Mouse (Mus musculus) liver, embryonic 14.5 days (tissue): Measurements from ENCODE around the gene Rps6kb2. TPM values are rescaled to one million over a fixed set of nuclear protein-coding genes. Genes with fewer than 3 reads are reported as not detected.
A peak's percentile ranks its signal among the peaks of the same experiment; 100 is the strongest.
"Not testable (repeated sequence)": the region's sequence is repeated elsewhere in the genome, so short reads cannot be mapped to it uniquely, and the experiment has no call there.

Experiments
- ATAC-seq: fragments of 200-750 bp; cut with Nextera tagmentation; 2 replicates; pipeline ENCODE4 v1.8.0; 2017; ENCODE audit warnings: moderate number of reproducible peaks, mild to moderate bottlenecking, moderate library complexity; ENCODE audit not compliant: insufficient read depth
- DNase-seq, 3 experiments: peaks; one replicate each; pipeline ENCODE4 v3.0.0-alpha.2; 2012 to 2013; ENCODE audit warnings: low read depth in 3 of 3, low spot score in 3 of 3
- H3K27ac ChIP-seq: fragments of 300-500 bp; sonication (generic); 2 replicates; pipeline ENCODE4 v1.5.1; 2014; ENCODE audit warnings: moderate library complexity, mild to moderate bottlenecking, control low read depth, inconsistent platforms
- H3K27me3 ChIP-seq: fragments of 300-500 bp; sonication (generic); 2 replicates; pipeline ENCODE4 v1.6.1; 2014; ENCODE audit warnings: mild to moderate bottlenecking, low read length, moderate library complexity; ENCODE audit not compliant: control insufficient read depth, insufficient read depth
- H3K36me3 ChIP-seq: fragments of 300-500 bp; sonication (generic); replicated peaks from 2 replicates; pipeline ENCODE4 v1.6.1; 2014; ENCODE audit warnings: low read depth; ENCODE audit not compliant: control insufficient read depth, insufficient read depth
- H3K4me1 ChIP-seq, 2 experiments: fragments of 200-500 bp in 1 of 2; fragments of 300-500 bp in 1 of 2; sonication (generic) in 1 of 2; replicated peaks; 2 replicates each; pipeline ENCODE4 v1.6.1; 2012 to 2014; ENCODE audit warnings: antibody characterized with exemption in 1 of 2, inconsistent platforms in 1 of 2, low read length in 1 of 2; ENCODE audit not compliant: control insufficient read depth in 2 of 2, insufficient read depth in 2 of 2
- H3K4me2 ChIP-seq: fragments of 300-500 bp; sonication (generic); 2 replicates; pipeline ENCODE4 v1.6.1; 2014; ENCODE audit warnings: low read depth, mild to moderate bottlenecking, control low read depth, moderate library complexity
- H3K4me3 ChIP-seq, 2 experiments: fragments of 200-500 bp in 1 of 2; fragments of 300-500 bp in 1 of 2; sonication (generic) in 1 of 2; 2 replicates each; pipeline ENCODE4 v1.5.1; 2012 to 2014; ENCODE audit warnings: low read depth in 2 of 2, low read length in 2 of 2, mild to moderate bottlenecking in 2 of 2, control low read depth in 1 of 2, inconsistent platforms in 1 of 2, moderate library complexity in 1 of 2; ENCODE audit not compliant: insufficient read depth in 1 of 2
- H3K9ac ChIP-seq: fragments of 300-500 bp; sonication (generic); replicated peaks from 2 replicates; pipeline ENCODE4 v1.6.1; 2014; ENCODE audit warnings: mild to moderate bottlenecking, control low read depth, moderate library complexity
- H3K9me3 ChIP-seq: fragments of 300-500 bp; sonication (generic); 2 replicates; pipeline ENCODE4 v1.6.1; 2016; ENCODE audit warnings: low read length, mixed read lengths; ENCODE audit not compliant: control insufficient read depth
- CTCF ChIP-seq: IDR thresholded peaks from 2 replicates; pipeline ENCODE4 v1.5.1; 2016; ENCODE audit warnings: antibody characterized with exemption, low read depth, control low read depth
- EP300 ChIP-seq: IDR thresholded peaks from 2 replicates; pipeline ENCODE4 v1.6.1; 2016; ENCODE audit warnings: antibody characterized with exemption, low read depth
- WGBS: fragments of 180-500 bp; shearing (Covaris S2); extraction: QIAGEN DNeasy Blood & Tissue Kit; methylation state at CpG from one replicate; pipeline ENCODE4 v1.1.7; 2014; ENCODE audit not compliant: insufficient replicate concordance; 5-methylcytosine and 5-hydroxymethylcytosine counted together
- polyA plus RNA-seq, 2 experiments: library from polyadenylated mRNA; depleted of rRNA in 1 of 2; stranded (reverse) in 1 of 2; unstranded in 1 of 2; fragments of >200 nt; fragmentation: Nextera tagmentation in 1 of 2; extraction: Ambion mirVana in 1 of 2; gene quantifications; 2 replicates each; pipeline versions ENCODE4 v1.2.1 to v1.2.3; 2012 to 2014

Gene Rps6kb2
- polyA plus RNA-seq, 2 experiments, result 19.2 to 19.9 TPM

DNA sequence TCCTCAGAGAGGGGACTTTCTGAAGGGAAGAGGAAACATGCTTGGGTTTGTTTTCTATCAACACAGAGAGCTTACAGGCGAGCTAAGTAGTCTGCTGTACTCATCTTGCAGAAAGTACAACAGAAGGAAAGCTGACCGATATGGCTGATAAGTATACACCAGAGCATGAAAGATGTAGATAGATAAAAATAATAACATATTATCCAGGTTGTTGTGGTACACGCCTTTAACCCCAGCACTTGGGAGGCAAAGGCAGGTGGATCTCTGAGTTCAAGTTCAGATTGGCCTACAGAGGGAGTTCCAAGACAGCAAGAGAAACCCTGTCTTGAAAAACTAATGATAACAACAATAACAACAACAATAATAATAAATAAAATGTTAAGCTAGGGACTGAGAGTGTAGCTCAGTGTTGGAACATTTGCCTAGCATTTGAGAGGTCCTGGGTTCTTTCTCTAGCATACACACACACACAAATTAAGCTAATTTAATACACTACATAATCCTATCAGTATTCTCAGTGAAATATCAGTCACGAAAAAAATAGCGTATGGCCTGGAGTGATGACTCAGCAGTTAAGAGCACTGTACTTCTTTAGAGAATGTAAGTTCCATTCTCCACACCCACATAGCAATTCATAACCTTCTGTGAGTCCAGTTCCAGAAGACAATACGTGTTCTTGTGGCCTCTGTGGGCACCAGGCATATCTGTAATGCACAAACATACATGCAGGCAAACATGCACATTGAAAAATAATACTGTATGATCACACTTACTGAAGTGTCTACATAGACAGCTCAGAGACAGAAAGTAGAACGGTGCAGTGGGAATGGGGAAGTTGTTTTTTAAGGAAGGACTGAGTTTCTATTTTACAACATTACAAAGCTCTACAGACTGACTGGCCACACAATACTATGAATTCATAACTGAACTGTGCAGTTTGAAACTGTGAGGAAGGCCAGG lies 40.5 kb downstream of the Rps6kb2 start:
- no peaks in the 10 kb centered on the region for H3K36me3 ChIP-seq
- ATAC-seq, result no peak
- peaks cover 49 to 53% of the 10 kb centered on the region in 2 experiments for H3K4me1 ChIP-seq
- no peak overlapping the region for H3K4me3 ChIP-seq
- DNase-seq, result peak in 2 of 3 experiments; percentile 51 to 59
- no peak for TF ChIP-seq EP300
- TF ChIP-seq CTCF, result peak; percentile 30; the same call in 1 of the 2 replicates
- WGBS, result 22% methylated on average over 7 of the region's 7 CpGs
- H3K4me2 ChIP-seq, result peak overlapping the region; percentile 26
- peak overlapping the region; percentile 43; the same call in 1 of the 2 replicates for H3K9ac ChIP-seq
- no peaks in the 10 kb centered on the region for H3K9me3 ChIP-seq
- H3K27me3 ChIP-seq, result no peaks in the 10 kb centered on the region
- peak overlapping the region; percentile 73 for H3K27ac ChIP-seq

DNA sequence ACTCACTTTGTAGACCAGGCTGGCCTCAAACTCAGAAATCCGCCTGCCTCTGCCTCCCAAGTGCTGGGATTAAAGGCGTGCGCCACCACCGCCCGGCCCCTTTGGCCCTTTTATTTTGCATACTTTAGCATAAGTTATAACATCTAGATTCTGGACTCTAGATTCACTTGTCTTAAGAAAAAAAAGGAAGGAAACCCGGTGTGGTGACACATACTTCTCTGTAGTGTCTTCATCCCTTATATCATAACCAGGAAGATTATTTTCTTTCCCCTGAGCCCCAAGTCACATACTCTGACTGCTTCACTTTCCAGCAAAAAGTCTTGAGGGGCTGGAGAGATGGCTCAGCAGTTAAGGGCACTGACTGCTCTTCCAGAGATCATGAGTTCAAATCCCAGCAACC lies 41.3 kb downstream of the Rps6kb2 start:
- peak overlapping the region; percentile 58 for H3K27ac ChIP-seq
- H3K9ac ChIP-seq, H3K9me3 ChIP-seq, H3K36me3 ChIP-seq, DNase-seq, H3K27me3 ChIP-seq, ATAC-seq: not testable (repeated sequence)
- peak overlapping the region; percentile 80 for H3K4me2 ChIP-seq
- H3K4me3 ChIP-seq, result peak overlapping the region in 1 of 2 experiments; percentile 59; a peak in 1 of 4 replicates
- 34% methylated on average over 6 of the region's 6 CpGs for WGBS
- peaks cover 41 to 45% of the 10 kb centered on the region in 2 experiments for H3K4me1 ChIP-seq

DNA sequence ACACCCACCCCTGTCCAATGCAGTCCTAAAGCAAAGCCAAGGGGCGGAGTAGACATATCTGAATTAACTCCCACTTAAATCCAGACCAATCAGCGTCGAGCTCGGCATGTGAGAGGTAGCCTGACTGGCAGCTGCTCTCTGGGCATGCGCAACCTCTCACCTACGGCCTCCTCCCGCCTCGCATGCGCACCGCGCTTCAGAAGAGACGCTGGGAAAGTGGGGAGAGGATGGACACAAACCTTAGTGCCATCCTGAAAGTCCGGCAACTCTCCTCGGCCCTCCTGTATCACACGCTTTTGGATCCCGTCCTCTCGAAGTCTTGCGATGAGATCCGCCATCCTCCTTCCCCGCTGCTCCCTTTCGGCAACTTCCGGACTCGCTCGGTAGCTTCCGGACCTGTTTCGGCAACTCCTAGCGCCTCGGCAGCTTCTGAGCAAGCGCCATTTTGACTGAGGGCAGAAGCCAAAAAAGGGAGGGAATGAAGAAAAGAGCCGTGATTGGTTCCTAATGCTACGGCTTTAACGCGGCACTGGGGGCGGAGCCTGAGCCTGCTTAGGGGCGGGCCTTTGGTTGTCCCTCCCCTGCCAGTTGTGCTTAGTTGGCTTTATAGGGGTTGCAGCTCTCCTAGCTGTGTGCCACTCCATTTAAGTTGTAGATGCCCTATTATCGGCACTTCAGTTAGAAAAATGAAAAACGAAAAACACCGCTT lies 41.9 kb downstream of the Rps6kb2 start:
- H3K4me1 ChIP-seq, result peaks cover 36 to 43% of the 10 kb centered on the region in 2 experiments
- H3K4me2 ChIP-seq, result peak overlapping the region; percentile 80
- ATAC-seq, result peak; percentile 59
- WGBS, result 2% methylated on average over 38 of the region's 38 CpGs
- TF ChIP-seq EP300, result no peak
- no peak for TF ChIP-seq CTCF
- peaks cover 3% of the 10 kb centered on the region; the same call in 1 of the 2 replicates for H3K36me3 ChIP-seq
- H3K4me3 ChIP-seq, result peak overlapping the region; percentile 54 to 59
- no peaks in the 10 kb centered on the region for H3K27me3 ChIP-seq
- DNase-seq, result peak; percentile 95 to 98 (median 97)
- H3K9me3 ChIP-seq, result no peaks in the 10 kb centered on the region
- peak overlapping the region; percentile 64 for H3K27ac ChIP-seq
- peak overlapping the region; percentile 63 for H3K9ac ChIP-seq

DNA sequence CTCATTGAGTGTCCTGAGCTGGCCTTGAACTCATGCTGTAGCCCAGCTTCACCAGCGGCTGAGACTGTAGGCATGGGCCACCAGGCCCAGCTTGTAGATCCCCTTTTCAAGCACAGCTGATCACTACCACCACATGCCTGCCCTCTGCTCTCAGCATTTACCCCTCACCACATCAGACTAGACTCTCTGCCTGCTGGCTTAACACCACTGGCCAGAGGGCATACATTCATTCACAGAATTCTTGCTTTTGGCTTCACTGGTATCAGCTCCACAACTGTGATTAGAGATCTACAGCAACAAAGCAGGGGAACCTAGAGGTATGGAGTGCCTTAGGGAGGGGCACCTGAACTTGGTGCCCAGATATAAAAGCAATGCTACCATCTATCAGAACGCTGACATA lies 42.7 kb downstream of the Rps6kb2 start:
- H3K4me2 ChIP-seq, result peak overlapping the region; percentile 80
- no peak overlapping the region for H3K27ac ChIP-seq
- ATAC-seq (no peak), DNase-seq (no peak)
- H3K9me3 ChIP-seq, result no peaks in the 10 kb centered on the region
- H3K27me3 ChIP-seq, result no peaks in the 10 kb centered on the region
- no peak for TF ChIP-seq EP300
- TF ChIP-seq CTCF, result no peak
- H3K4me3 ChIP-seq, result 0 out of 4 replicates have a peak overlapping the region, but pooled peaks of 1 of the 2 experiments have one; percentile 59
- WGBS, result 94% methylated on average over 2 of the region's 2 CpGs
- peaks cover 7% of the 10 kb centered on the region; the same call in 1 of the 2 replicates for H3K36me3 ChIP-seq
- no peak overlapping the region for H3K9ac ChIP-seq
- peaks cover 36 to 43% of the 10 kb centered on the region in 2 experiments for H3K4me1 ChIP-seq
